Mouse (Mus musculus) inflammation-experienced regulatory T-cells, adult 6 months (primary cell): ENCODE measurements around the gene Pdhb. TPM values are rescaled to one million over a fixed set of nuclear protein-coding genes. Genes with fewer than 3 reads are reported as not detected.
"Not testable (repeated sequence)": the region's sequence is repeated elsewhere in the genome, so short reads cannot be mapped to it uniquely, and the experiment has no call there.

Source experiments
- ATAC-seq: one replicate; pipeline ENCODE4 v1.8.0; 2017
- polyA plus RNA-seq, 3 experiments: library from polyadenylated mRNA; unstranded; fragments of 100-300 nt; shearing (Covaris generic); gene quantifications; one replicate each; pipeline ENCODE4 v1.2.1; 2017

Gene Pdhb
- polyA plus RNA-seq, 3 experiments from 2014 or later = 127 to 152 (median 143) TPM

GRCm38 (mm10) chr14:8127971-8128370, 44.9 kb downstream of the Pdhb start:
- no peak for ATAC-seq

DNA sequence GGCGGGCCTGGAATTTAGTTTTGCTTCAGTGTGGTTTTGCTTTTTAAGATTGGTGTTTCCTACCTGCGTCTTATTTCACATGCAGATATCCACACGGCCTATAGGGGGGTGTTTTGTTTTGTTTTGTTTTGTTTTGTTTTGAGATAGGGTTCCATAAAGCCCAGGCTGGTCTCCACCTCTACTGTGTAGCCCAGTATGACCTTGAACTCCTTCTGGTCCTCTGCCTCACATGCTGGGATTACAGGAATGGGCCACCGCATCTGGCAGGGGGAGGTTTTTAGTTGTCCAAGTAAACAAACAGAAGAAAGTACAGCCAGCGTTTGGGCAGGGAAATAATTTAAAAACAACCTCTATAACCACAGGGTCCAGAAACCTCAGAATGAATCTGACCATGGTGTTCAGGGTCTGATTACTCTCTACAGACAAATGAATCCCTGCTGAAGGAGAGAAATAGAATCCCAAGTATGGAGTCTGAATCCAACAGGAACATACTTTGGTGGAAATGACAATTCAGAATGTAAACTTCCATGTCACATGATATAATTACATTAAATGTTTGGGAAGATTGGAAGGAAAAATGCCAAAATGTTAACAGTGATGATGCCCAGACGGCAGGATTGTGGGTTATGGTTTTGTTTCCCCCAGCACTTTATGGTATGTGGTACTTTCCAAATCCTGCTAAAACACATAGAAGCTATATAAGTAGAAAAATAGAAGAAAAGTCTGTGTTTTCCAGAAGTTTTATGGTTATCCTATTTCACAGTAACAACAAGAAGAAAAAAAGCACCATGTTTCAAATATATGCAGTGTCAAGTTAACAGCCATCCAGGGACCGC, 48.6 kb downstream of the Pdhb start:
- ATAC-seq = no peak

GRCm38 (mm10) chr14:8123611-8124010, 49.2 kb downstream of the Pdhb start:
- ATAC-seq = not testable (repeated sequence)

DNA sequence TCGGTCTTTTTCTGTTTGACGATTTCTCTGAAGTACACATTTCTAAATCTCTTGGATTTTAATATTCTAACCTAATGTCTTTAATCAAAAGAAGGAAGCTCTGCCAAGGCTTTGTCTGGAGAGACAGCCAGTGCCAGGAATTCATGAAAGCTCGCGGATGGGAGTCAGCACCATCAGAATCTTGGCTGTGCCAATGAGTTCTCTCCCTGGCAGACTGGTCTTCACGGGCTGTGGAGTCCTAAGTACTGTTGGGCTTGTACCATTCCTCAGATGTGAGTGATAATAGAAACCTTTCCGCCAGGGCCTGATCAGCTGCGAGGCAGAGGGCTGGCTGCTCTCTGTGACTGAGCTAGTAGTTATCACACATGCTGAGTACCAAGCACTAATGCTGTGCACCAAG, 49.7 kb downstream of the Pdhb start:
- no peak for ATAC-seq

DNA sequence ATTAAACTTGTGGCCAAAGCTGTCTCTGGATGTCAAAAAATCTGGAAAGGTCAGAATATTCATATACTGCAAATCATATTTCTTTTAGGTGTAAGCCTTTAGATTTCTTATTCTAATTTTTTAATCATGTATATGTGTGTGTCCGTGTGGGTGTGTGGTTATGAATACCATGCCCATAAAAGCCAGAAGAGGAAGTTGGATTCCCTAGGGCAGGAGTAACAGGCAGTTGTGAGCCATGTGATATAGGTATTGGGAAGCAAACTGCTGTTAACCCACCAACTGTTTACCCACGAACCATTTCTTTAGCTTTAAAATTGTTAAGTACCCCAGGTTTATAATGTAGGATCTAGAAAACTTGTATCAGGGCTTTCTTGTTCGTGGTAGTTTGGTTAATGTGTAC, 52.9 kb downstream of the Pdhb start:
- ATAC-seq = no peak

DNA sequence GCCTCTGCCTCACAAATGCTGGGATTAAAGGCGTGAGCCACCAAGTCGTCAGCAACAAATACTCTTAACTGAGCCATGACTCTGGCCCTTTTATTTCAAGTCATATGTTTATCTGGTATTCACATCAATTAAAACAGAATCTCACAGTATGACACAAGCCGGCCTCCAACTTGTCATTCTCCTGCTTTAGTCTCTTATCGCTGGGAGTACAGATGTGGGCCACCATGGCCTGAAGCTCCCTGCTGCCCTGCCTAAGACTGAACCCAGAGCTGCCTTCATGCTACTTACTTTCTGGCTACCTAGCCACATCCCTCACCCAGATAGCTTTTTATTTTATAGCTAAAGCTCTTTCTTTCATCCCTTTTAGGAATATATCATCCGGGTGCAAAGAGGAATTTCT, 53.4 kb downstream of the Pdhb start:
- ATAC-seq = no peak

- no peak for ATAC-seq
These were observed 55.5 kb downstream of the Pdhb start for GRCm38 (mm10) chr14:8117371-8117770.

Other genes starting within 250 kb of the Pdhb start
- gene Gm45521, start 215.7 kb downstream of the Pdhb start, polyA plus RNA-seq = not detected
- 10 to 100 TPM in 1 of 3 experiments, 1 to 10 TPM in 2; 3.2 to 23.9 (median 7.7) TPM for gene Dnase1l3, start 178.5 kb downstream of the Pdhb start, polyA plus RNA-seq
- 10 to 100 TPM; 22.1 to 32.7 (median 24.1) TPM for gene Abhd6, start 170.1 kb downstream of the Pdhb start, polyA plus RNA-seq
- gene Rpp14, start 92.7 kb downstream of the Pdhb start, polyA plus RNA-seq = 10 to 100 TPM; 28.2 to 41.6 (median 36.0) TPM
- 10 to 100 TPM; 31.7 to 38.5 (median 32.9) TPM for gene Pxk, start 74.8 kb downstream of the Pdhb start, polyA plus RNA-seq
- 1 to 10 TPM; 1.9 to 3.6 (median 3.0) TPM for gene Kctd6, start 41.1 kb upstream of the Pdhb start, polyA plus RNA-seq
- gene Acox2, start 86.3 kb upstream of the Pdhb start, polyA plus RNA-seq = not detected
- not detected for gene Fam107a, start 145.0 kb upstream of the Pdhb start, polyA plus RNA-seq
- not detected for gene Oit1, start 205.7 kb upstream of the Pdhb start, polyA plus RNA-seq